Mouse (Mus musculus) embryonic facial prominence, embryonic 10.5 days (tissue): ENCODE results near the gene Snap91. TPM values are rescaled to one million over a fixed set of nuclear protein-coding genes. Genes with fewer than 3 reads are reported as not detected.

Source experiments
- polyA plus RNA-seq: library from polyadenylated mRNA; unstranded; fragments of >200 nt; fragmentation: Nextera tagmentation; extraction: Ambion mirVana; gene quantifications from 2 replicates; pipeline ENCODE4 v1.2.1, GENCODE M21; 2016

Gene Snap91
- polyA plus RNA-seq, 1 experiment from 2014 or later, result 5.4 TPM

Other genes with a start within 250 kb of the Snap91 start
- gene Me1, start 184.7 kb downstream of the Snap91 start, polyA plus RNA-seq, result 10.1 and 12.0 TPM in 2 replicates
- gene Prss35, start 137.0 kb downstream of the Snap91 start, polyA plus RNA-seq, result 1.7 and 3.0 TPM in 2 replicates
- 0.67 TPM in 1 of 2 replicates, not detected in the other for gene Ripply2, start 134.9 kb upstream of the Snap91 start, polyA plus RNA-seq
- gene Cyb5r4, start 141.4 kb upstream of the Snap91 start, polyA plus RNA-seq, result 70.9 and 72.8 TPM in 2 replicates